Mouse (Mus musculus): Measurements from ENCODE around the gene Olfr212.
"Not testable (repeated sequence)": the region's sequence is repeated elsewhere in the genome, so short reads cannot be mapped to it uniquely, and the experiment has no call there.

Gene Olfr212

DNA sequence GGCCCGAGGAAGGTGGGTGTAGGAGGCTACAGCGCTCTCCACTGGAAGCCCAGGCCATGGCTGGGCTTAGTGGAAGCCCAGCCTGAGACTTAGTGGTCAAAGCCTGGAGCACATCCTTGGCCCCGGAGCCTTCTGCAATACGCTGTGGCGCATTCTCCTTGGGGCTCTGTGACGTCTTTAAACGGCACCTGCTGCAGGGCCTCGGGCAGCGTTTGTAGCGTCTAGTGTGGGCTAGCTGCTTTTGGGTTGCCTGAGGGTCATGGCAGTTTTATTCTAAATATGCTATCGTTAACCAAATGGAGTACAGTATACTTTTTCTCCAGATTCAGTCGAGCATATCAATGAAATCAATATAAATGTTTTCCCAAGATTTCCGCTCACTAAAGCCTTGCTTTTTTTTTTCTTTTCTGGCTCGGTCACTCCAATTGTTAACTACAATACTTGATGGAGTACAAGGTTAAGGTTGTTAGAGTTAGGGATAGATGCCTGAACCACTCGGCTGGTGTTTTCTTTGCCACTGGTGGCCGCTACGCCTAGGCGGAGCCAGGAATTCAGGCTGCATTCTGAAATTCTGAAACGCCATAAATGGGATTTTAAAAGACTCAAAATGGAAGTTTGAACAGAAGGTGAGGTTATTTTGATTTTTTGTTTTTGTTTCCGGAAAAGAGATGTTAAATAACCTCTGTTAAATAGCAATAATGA is at the start of gene Olfr212:
Gene Olfr212 (plus strand): TSS at position 215 of the 702 bp plus-strand sequence.
- not testable (repeated sequence) for DNase-seq (ENCODE audit: low spot score)

DNA sequence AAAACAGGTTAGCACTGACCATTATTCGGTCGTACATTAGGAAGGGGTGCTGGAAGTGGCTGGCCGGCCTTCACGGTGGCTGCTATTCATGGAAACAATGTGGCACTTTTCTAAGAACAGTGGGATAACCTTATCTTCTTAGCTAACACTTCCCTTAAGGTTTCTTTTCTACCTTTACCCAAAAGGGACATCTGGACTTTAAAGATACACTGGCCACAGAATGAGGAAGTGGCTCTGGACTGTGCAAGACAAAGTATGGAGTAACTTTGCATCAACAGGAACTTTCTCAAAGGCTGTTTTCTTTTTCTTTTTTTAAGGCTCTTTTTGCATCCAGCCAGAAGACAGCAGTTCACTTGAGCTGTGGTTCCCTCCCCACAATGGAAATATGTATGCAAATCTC is 47.6 kb upstream of the Olfr212 start:
- no peak for DNase-seq (ENCODE audit: low spot score)

DNA sequence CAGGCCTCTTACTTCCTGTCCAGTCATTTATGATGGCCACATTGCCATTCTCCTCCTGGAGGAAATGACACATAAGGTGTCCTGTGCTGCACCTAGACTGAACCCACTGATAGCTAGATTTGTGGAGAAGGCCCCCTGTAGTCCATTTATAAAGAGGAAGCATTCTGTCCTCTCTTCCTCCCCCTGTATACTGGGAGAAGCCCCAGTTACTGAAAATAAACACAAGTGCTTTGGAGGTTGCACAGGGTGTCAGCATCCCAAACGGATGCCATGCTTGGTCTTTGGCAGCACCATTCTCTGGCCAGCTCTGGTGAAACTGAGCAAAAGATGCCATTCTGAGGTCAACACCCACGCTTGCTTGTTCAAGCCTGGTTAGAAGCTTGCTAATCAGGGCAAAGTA is 47.1 kb upstream of the Olfr212 start:
- no peak for DNase-seq (ENCODE audit: low spot score)

DNA sequence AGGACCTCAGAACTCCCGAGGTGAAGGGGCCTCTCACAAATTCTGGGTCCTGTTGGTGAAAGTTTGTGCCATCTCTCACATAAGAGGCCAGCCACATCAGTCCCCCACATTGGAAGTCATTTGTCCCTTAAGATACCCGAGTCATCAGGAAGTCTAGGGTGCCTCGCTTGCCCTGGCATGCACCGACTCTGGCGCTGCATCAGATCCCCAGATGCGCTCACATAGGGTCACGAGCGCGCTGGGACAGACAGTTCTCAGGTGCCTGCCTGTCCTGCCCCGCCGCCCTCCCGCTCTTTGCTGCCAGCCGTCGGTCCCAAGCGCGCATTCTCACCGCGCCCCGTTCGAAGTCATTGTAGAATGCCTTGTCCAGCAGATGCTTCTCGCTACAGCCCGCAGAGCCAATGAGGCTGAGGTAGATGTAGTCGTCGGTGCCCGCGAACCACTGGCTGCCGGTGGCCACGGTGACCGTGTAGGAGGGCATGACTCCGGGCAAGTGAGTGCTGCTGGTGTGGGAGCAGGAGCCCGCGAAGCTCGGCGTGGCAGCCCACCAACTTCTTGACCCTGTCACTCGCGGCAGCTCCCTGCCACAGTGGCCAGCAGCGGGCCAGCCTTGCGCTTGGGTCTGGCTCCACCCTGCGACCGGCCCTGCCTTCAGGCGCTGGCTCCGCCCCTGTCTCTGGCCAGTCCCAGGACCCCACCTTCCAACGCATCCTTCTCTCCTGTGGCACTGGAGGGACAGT is 45.6 kb upstream of the Olfr212 start, which contains the start of gene Alox5:
Gene Alox5 (minus strand): TSS at position 635 of the 740 bp plus-strand sequence.
- no peak for DNase-seq (ENCODE audit: low spot score)

DNA sequence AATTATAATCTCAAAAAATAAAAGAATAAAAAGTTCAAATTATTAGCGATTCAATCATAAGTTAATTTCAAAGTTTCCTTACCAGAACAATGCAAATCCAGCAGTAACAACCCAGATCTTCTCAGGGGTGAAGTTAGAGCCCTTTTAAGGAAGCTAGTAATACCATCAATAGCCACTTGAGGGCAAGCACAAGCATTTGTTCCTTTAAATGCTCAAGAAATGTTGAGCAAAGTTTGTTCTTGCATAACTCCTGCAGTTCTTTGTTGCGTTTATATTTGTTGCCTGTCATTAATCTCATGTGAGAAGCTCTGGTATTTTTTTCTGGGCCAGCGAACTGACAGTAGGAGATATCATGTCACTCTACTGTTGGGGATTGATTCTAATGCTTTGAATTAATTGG is 38.2 kb upstream of the Olfr212 start:
- DNase-seq (ENCODE audit: low spot score) = no peak

DNA sequence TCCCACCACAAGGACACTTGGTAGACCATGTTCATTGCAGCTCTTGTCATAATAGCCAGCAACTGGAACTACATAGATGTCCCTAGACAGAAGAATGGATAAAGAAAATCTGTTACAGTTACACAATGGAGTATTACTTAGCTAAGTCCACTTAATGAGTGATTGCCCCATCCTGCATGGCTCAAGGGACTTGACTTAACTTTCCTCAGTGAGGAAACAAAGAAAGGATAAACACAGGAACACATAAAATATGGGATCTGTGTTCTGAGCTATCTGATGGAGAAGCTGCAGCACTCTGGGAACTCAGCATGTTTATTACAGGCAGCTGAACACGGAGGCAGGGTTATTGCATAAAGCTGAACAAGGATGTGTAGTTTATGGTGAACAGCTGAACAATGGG is 21.2 kb upstream of the Olfr212 start:
- no peak for DNase-seq (ENCODE audit: low spot score)

DNA sequence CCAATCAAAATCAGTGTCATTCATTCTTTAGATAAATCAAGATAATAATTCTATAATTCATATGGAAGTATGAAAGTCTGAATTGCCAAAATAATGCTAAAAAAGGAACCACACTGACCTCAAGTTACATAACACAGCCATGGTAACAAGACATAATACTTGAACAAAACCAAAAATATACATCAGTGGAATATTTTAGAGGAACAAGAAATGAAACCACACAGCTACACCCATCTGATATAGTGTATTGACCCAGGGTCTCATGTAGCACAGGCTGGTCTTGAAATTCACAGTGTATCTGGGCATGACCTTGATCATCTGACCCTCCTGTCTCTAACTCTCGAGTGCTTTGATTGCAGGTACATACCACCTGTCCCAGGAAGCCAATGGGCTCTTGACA is 19.5 kb upstream of the Olfr212 start:
- DNase-seq (ENCODE audit: low spot score) = no peak

DNA sequence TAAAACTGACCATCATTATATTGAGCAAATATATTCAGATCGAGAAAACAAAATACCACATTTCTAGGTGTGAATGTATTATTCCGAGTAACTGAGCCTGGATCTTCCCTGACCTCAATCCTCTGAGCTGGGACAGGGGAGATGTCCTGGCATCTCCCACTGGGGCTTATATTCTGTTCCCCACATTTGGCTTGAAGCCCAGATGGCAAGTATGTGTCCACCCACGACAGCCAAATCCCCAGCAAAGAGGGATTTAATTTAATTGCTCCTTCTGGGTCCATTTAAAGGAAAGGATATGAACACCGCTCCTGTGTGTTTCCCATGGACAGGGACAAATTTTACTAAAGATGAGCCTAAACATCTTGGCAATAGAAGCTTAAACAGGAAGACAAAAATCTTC is 17.5 kb upstream of the Olfr212 start, which contains the start of gene Olfr211:
Gene Olfr211 (plus strand): TSS at position 301 of the 400 bp plus-strand sequence.
- DNase-seq (ENCODE audit: low spot score) = no peak

DNA sequence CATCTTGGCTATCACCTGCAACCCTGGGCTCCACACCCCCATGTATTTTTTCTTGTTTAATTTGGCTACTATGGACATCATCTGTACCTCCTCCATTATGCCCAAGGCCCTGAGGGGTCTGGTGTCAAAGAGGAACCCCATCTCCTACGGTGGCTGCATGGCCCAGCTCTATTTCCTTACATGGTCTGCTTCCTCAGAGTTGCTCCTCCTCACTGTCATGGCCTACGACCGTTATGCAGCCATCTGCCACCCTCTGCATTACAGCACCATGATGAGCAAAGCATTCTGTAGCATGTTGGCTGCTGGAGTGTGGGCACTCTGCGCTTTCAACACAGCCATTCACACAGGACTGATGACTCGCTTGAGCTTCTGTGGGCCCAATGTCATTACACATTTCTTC is 12.6 kb upstream of the Olfr212 start:
- DNase-seq (ENCODE audit: low spot score) = no peak

DNA sequence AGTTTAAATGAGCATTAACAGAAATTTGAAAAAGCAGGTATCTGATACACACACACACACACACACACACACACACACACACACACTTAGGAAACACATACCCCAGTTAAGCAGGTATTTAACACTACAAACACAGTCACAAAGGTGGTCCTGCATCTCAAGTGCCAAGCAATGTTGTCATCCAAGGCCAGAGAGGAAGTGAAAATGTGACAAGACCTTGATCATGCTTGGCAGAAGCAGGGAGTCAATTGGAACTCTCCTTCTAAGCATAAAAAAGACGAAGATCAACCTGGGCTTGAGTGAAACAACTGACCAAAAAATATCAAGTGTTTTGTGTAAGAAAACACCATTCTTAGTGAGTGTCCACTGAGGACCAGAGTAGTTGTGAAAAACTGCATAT is 10.4 kb upstream of the Olfr212 start:
- no peak for DNase-seq (ENCODE audit: low spot score)

DNA sequence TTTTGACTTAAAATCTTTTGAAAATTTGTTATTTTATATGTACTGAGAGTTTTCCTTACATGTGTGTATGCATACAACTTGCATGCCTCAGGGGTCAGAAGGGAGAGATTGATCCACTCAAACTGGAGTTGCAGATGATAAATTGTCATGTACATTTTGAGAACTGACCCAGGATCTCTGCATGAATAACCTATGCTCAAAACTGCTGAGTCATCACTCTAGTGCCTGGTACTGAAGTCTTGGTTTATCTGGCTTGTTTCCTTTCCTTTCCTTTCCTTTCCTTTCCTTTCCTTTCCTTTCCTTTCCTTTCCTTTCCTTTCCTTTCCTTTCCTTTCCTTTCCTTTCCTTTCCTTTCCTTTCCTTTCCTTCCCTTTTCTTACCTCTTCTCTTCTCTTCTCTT is 8.5 kb downstream of the Olfr212 start:
- DNase-seq (ENCODE audit: low spot score) = no peak

DNA sequence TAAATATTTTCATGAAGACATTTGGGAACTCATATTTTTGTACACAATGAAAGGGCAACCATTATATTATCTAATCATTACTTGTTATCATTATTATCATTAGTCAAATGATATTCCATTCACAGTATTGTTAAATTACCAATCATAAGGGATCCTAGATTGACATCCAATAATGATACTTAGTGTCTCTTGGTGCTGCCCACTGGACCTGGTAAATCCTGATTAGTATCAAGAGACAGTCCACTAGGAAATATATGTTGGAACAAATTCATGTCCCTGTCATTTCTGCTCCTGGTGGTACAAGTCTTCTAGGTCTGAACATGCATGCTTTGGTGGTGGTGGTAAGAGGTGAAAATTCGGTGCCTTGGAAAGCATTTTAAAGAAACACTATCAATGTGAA is 31.8 kb downstream of the Olfr212 start, which contains the start of gene Olfr213:
Gene Olfr213 (plus strand): TSS at position 301 of the 400 bp plus-strand sequence.
- no peak for DNase-seq (ENCODE audit: low spot score)

DNA sequence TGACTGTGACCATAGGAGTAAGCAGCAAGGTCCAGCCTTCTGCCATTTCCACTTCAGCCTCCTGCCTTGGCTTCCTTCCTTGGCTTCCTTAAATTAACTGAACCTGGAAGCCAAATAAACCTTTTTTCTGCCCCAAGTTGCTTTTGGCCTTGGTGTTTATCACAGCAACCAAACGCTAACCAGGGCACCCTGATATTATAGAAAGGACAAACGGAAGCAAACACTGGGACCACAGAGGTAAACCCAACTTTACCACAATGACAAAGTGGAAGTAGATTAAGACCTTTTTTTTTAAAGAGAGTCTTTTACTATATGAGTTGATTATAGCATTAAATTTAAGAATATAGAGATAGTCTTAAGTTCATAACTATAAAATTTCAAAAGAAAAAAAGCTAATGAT is 36.2 kb downstream of the Olfr212 start:
- no peak for DNase-seq (ENCODE audit: low spot score)

DNA sequence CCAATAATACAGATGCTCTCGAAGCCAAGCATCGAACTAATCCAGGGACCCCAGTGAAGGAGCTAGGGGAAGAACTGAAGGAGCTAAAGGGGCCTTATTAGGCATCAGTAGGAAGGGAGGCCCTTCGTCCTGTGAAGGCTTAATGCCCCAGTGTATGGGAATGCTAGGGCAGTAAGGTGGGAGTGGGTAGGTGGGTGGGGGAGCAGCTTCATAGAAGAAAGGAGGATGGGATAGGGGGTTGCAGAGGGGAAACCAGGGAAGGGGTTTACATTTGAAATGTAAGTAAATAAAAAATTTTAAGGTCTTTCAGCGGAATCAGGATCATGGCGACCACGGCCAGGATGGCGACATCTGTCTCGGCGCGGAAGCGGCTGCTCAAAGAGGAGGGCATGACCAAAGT is 44.5 kb downstream of the Olfr212 start, which contains the start of gene Gm5580:
Gene Gm5580 (plus strand): TSS at position 301 of the 400 bp plus-strand sequence.
- DNase-seq (ENCODE audit: low spot score) = not testable (repeated sequence)

DNA sequence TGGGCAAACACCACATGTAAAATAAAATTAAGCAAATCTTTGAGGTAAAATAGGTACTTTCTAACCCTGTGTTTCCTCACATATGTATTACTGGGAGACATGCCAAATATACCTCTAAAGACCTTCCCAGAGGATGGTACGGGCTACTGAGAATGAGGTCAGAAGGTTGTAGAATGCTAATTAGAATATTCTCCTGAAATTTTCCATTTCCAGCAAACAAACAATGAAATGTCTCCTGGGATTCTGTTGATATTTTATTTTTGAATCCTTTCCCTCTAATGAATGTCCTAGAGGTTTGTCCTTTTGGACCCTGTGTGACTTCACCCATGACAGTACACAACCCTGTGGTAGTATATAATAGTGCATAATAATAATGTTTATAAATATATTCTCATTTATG is 47.6 kb downstream of the Olfr212 start, which contains the start of gene Olfr214:
Gene Olfr214 (plus strand): TSS at position 301 of the 400 bp plus-strand sequence.
- no peak for DNase-seq (ENCODE audit: low spot score)

DNA sequence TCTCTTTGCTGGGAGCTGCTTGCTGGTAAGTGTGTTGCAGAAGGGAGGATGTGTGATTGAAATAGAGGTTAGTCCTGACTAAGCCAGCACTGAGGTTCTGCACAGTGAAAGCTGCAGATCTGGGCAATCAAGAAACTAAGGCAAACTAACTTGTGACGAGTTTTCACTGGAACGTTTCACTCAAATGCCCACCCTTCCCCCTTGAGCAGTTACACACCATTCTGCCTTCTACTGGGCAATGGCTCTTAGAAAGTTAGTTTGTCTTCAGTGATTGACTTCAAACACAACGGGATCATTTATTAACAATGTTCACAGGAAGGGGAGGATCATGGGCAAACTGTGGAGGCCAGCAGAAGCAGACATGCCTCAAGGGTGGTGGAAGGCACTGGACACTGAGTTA is 48.6 kb downstream of the Olfr212 start:
- no peak for DNase-seq (ENCODE audit: low spot score)
